Mouse (Mus musculus): ENCODE data around the gene Trim11. TPM values are rescaled to one million over a fixed set of nuclear protein-coding genes. Genes with fewer than 3 reads are reported as not detected.

The Trim11 gene
- polyA plus RNA-seq, 1 experiment from 2014 or later = 18.2 TPM

DNA sequence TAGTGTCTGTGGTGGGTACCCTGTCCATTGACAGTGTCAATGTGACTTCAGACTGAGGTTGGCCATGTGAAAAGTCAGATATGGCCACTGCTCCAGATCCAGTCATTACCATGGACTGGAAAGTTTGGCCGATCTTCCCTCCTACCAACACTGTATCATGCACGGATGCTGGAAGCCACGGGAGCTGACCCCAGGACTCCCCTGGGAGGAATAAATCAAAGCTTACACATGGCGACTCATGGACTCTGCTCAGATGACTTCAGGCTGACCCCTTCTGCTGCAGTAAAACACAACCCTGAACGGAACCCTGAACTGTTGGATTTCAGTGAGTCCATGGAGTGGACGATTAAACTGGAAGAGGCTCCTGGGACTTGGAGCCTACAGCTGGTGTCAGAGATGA is 48.5 kb downstream of the Trim11 start:
- Histone ChIP-seq H3K4me1 (ENCODE audit: insufficient read depth) (no peaks in the 10 kb centered on the region), H3K27ac (ENCODE audit: low read depth) (no peak overlapping the region), H3K27me3 (ENCODE audit: insufficient read depth, low read length) (no peaks in the 10 kb centered on the region), H3K4me3 (ENCODE audit: low read depth, low read length) (no peak overlapping the region), H3K36me3 (ENCODE audit: insufficient read depth) (no peaks in the 10 kb centered on the region), H3K9me3 (ENCODE audit: low read depth, low read length) (no peaks in the 10 kb centered on the region), H3K4me2 (no peak overlapping the region), H3K9ac (no peak overlapping the region)
- no peak for TF ChIP-seq CTCF (IDR thresholded peaks at IDR 0.05; ENCODE audit: low read depth)
- ATAC-seq (ENCODE audit: insufficient read depth) (no peak), DNase-seq (peak; percentile 4)
- WGBS = 70% methylated on average over 6 of the region's 6 CpGs

- H3K27ac ChIP-seq (ENCODE audit: low read depth) = no peak overlapping the region
- H3K9me3 ChIP-seq (ENCODE audit: low read depth, low read length) = no peaks in the 10 kb centered on the region
- ATAC-seq (ENCODE audit: insufficient read depth) = no peak
- no peak overlapping the region for H3K4me3 ChIP-seq (ENCODE audit: low read depth, low read length)
- H3K4me2 ChIP-seq = no peak overlapping the region
- no peak overlapping the region for H3K9ac ChIP-seq
- H3K4me1 ChIP-seq (ENCODE audit: insufficient read depth) = no peaks in the 10 kb centered on the region
- no peak for TF ChIP-seq CTCF (IDR thresholded peaks at IDR 0.05; ENCODE audit: low read depth)
- 86% methylated on average over 13 of the region's 13 CpGs for WGBS
- no peaks in the 10 kb centered on the region for H3K27me3 ChIP-seq (ENCODE audit: insufficient read depth, low read length)
- H3K36me3 ChIP-seq (ENCODE audit: insufficient read depth) = no peaks in the 10 kb centered on the region
- no peak for DNase-seq
Observed at GRCm38 (mm10) chr11:59029003-59029402, 51.1 kb downstream of the Trim11 start.

Small RNA genes within 50 kb of the gene (microRNA-seq; reads per million reads assigned to microRNA genes)
- not detected for gene Gm44313 (ENCODE audit: borderline number of aligned reads)

Other genes with a start within 250 kb of the Trim11 start
- not detected in 2 replicates for gene Olfr317, start 238.9 kb upstream of the Trim11 start, polyA plus RNA-seq (2014; fragmentation: Nextera tagmentation; extraction: Ambion mirVana)
- gene Olfr316, start 225.4 kb upstream of the Trim11 start, polyA plus RNA-seq (2014; fragmentation: Nextera tagmentation; extraction: Ambion mirVana) = not detected in 2 replicates
- not detected in 2 replicates for gene Olfr315, start 204.9 kb upstream of the Trim11 start, polyA plus RNA-seq (2014; fragmentation: Nextera tagmentation; extraction: Ambion mirVana)
- 0.11 TPM in 1 of 2 replicates, not detected in the other for gene Olfr314, start 195.1 kb upstream of the Trim11 start, polyA plus RNA-seq (2014; fragmentation: Nextera tagmentation; extraction: Ambion mirVana)
- not detected in 2 replicates for gene Fam183b, start 176.1 kb upstream of the Trim11 start, polyA plus RNA-seq (2014; fragmentation: Nextera tagmentation; extraction: Ambion mirVana)
- not detected in 2 replicates for gene Olfr313, start 163.1 kb upstream of the Trim11 start, polyA plus RNA-seq (2014; fragmentation: Nextera tagmentation; extraction: Ambion mirVana)
- not detected in 2 replicates for gene Olfr312, start 148.9 kb upstream of the Trim11 start, polyA plus RNA-seq (2014; fragmentation: Nextera tagmentation; extraction: Ambion mirVana)
- gene Olfr311, start 138.8 kb upstream of the Trim11 start, polyA plus RNA-seq (2014; fragmentation: Nextera tagmentation; extraction: Ambion mirVana) = not detected in 2 replicates
- gene Gm12258, start 130.9 kb upstream of the Trim11 start, polyA plus RNA-seq (2014; fragmentation: Nextera tagmentation; extraction: Ambion mirVana) = 7.2 and 9.3 TPM in 2 replicates
- gene 2810021J22Rik, start 110.9 kb upstream of the Trim11 start, polyA plus RNA-seq (2014; fragmentation: Nextera tagmentation; extraction: Ambion mirVana) = 5.8 and 9.2 TPM in 2 replicates
- 7.8 and 7.9 TPM in 2 replicates for gene Zfp39, start 73.9 kb upstream of the Trim11 start, polyA plus RNA-seq (2014; fragmentation: Nextera tagmentation; extraction: Ambion mirVana)
- gene Btnl10, start 60.2 kb upstream of the Trim11 start, polyA plus RNA-seq (2014; fragmentation: Nextera tagmentation; extraction: Ambion mirVana) = not detected in 2 replicates
- gene Rnf187, start 39.2 kb upstream of the Trim11 start, polyA plus RNA-seq (2014; fragmentation: Nextera tagmentation; extraction: Ambion mirVana) = 273 and 293 TPM in 2 replicates
- gene Hist3h2ba, start 29.2 kb upstream of the Trim11 start, polyA plus RNA-seq (2014; fragmentation: Nextera tagmentation; extraction: Ambion mirVana) = 9.0 and 9.5 TPM in 2 replicates
- 18.1 and 18.5 TPM in 2 replicates for gene Hist3h2a, start 23.4 kb upstream of the Trim11 start, polyA plus RNA-seq (2014; fragmentation: Nextera tagmentation; extraction: Ambion mirVana)
- gene Trim17, start 23.4 kb upstream of the Trim11 start, polyA plus RNA-seq (2014; fragmentation: Nextera tagmentation; extraction: Ambion mirVana) = 0.14 and 0.22 TPM in 2 replicates
- gene Obscn, start 158.3 kb downstream of the Trim11 start, polyA plus RNA-seq (2014; fragmentation: Nextera tagmentation; extraction: Ambion mirVana) = 0.14 and 1.4 TPM in 2 replicates
- 1.9 and 2.2 TPM in 2 replicates for gene Iba57, start 185.6 kb downstream of the Trim11 start, polyA plus RNA-seq (2014; fragmentation: Nextera tagmentation; extraction: Ambion mirVana)
- 0.16 and 0.34 TPM in 2 replicates for gene Gjc2, start 205.1 kb downstream of the Trim11 start, polyA plus RNA-seq (2014; fragmentation: Nextera tagmentation; extraction: Ambion mirVana)
- gene Guk1, start 214.1 kb downstream of the Trim11 start, polyA plus RNA-seq (2014; fragmentation: Nextera tagmentation; extraction: Ambion mirVana) = 140 and 141 TPM in 2 replicates
- gene Mrpl55, start 224.4 kb downstream of the Trim11 start, polyA plus RNA-seq (2014; fragmentation: Nextera tagmentation; extraction: Ambion mirVana) = 89.9 and 100 TPM in 2 replicates
- gene 2310033P09Rik, start 230.2 kb downstream of the Trim11 start, polyA plus RNA-seq (2014; fragmentation: Nextera tagmentation; extraction: Ambion mirVana) = 32.5 and 32.9 TPM in 2 replicates